Mouse (Mus musculus) neural tube, embryonic 14.5 days (tissue): ENCODE measurements at regions not wholly inside any gene's neighbourhood (a gene's known extent, or its start where the extent isn't known, plus 50 kb on each side); places are given as distances from the start of the nearest gene placed in this dataset. TPM values are rescaled to one million over a fixed set of nuclear protein-coding genes. Genes with fewer than 3 reads are reported as not detected.

ENCODE experiments used
- microRNA counts: library from miRNA; unstranded; fragments of <30 nt; microRNA quantifications from one replicate; lab custom pipeline; 2016
- microRNA-seq: library from miRNA; unstranded; fragments of <30 nt; microRNA quantifications from one replicate; pipeline ENCODE4, GENCODE M21; 2016

MicroRNAs in the stretch of these regions (microRNA counts, 519-probe panel; counts per million panel counts)
- not detected for microRNA mmu-miR-216a (lab: Ali Mortazavi, UCI)
- microRNA mmu-miR-216b (lab: Ali Mortazavi, UCI) = 2,458 counts per million, percentile 11 among the panel's probes with 10 or more counts
- not detected for microRNA mmu-miR-217 (lab: Ali Mortazavi, UCI)

Small RNAs in the stretch of these regions (microRNA-seq; reads per million reads assigned to microRNA genes)
- 25.0 reads per million, percentile 27 among the genes with 10 or more reads in this experiment for gene Mir216a
- not detected for gene Mir216b
- gene Mir216c = not detected
- 198 reads per million, percentile 55 among the genes with 10 or more reads in this experiment for gene Mir217
